Mouse (Mus musculus): ENCODE measurements around the gene Kcnn1. TPM values are rescaled to one million over a fixed set of nuclear protein-coding genes. Genes with fewer than 3 reads are reported as not detected.
A peak's percentile ranks its signal among the peaks of the same experiment; 100 is the strongest.

Kcnn1 gene
- polyA plus RNA-seq, 1 experiment from 2014 or later, result 0.72 TPM

GRCm38 (mm10) chr8:70846371-70847154, 16.5 kb downstream of the Kcnn1 start:
- no peak overlapping the region for H3K4me3 ChIP-seq (ENCODE audit: low read depth, low read length)
- no peak overlapping the region for H3K27ac ChIP-seq (replicated peaks)
- TF ChIP-seq EP300 (optimal IDR thresholded peaks at IDR 0.05), result no peak
- TF ChIP-seq CTCF (IDR thresholded peaks at IDR 0.05; ENCODE audit: low read depth), result peak; percentile 56
- no peak overlapping the region for H3K9ac ChIP-seq (ENCODE audit: low read length)
- no peaks in the 10 kb centered on the region for H3K36me3 ChIP-seq (ENCODE audit: control insufficient read depth, insufficient read depth, low read length)
- no peak for ATAC-seq (ENCODE audit: low FRiP score, low TSS enrichment)
- no peaks in the 10 kb centered on the region for H3K4me1 ChIP-seq (replicated peaks; ENCODE audit: control insufficient read depth, insufficient read depth)
- WGBS, result 51% methylated on average over 15 of the region's 15 CpGs
- H3K4me2 ChIP-seq (replicated peaks; ENCODE audit: low read depth), result no peak overlapping the region
- H3K9me3 ChIP-seq (ENCODE audit: control insufficient read depth, low read length), result no peaks in the 10 kb centered on the region
- DNase-seq (ENCODE audit: low spot score), result peak; percentile 59
- no peaks in the 10 kb centered on the region for H3K27me3 ChIP-seq (ENCODE audit: control insufficient read depth, insufficient read depth, low read length)

- Histone ChIP-seq H3K9me3 (ENCODE audit: control insufficient read depth, low read length) (no peaks in the 10 kb centered on the region), H3K27ac (replicated peaks) (no peak overlapping the region), H3K4me2 (replicated peaks; ENCODE audit: low read depth) (no peak overlapping the region), H3K4me3 (ENCODE audit: low read depth, low read length) (no peak overlapping the region), H3K36me3 (ENCODE audit: control insufficient read depth, insufficient read depth, low read length) (no peaks in the 10 kb centered on the region), H3K9ac (ENCODE audit: low read length) (no peak overlapping the region), H3K27me3 (ENCODE audit: control insufficient read depth, insufficient read depth, low read length) (no peaks in the 10 kb centered on the region), H3K4me1 (replicated peaks; ENCODE audit: control insufficient read depth, insufficient read depth) (no peaks in the 10 kb centered on the region)
- TF ChIP-seq CTCF (IDR thresholded peaks at IDR 0.05; ENCODE audit: low read depth) (no peak), EP300 (optimal IDR thresholded peaks at IDR 0.05) (no peak)
- no peak for DNase-seq (ENCODE audit: low spot score)
- WGBS, result 50% methylated on average over 5 of the region's 5 CpGs
- ATAC-seq (ENCODE audit: low FRiP score, low TSS enrichment), result no peak
These were observed 17.9 kb downstream of the Kcnn1 start for GRCm38 (mm10) chr8:70845108-70845507.

- DNase-seq (ENCODE audit: low spot score), result peak; percentile 91
- H3K36me3 ChIP-seq (ENCODE audit: control insufficient read depth, insufficient read depth, low read length), result no peaks in the 10 kb centered on the region
- no peak overlapping the region for H3K27ac ChIP-seq (replicated peaks)
- 1% methylated on average over 6 of the region's 6 CpGs for WGBS
- H3K4me3 ChIP-seq (ENCODE audit: low read depth, low read length), result no peak overlapping the region
- H3K27me3 ChIP-seq (ENCODE audit: control insufficient read depth, insufficient read depth, low read length), result no peaks in the 10 kb centered on the region
- no peak overlapping the region for H3K9ac ChIP-seq (ENCODE audit: low read length)
- no peaks in the 10 kb centered on the region for H3K9me3 ChIP-seq (ENCODE audit: control insufficient read depth, low read length)
- H3K4me1 ChIP-seq (replicated peaks; ENCODE audit: control insufficient read depth, insufficient read depth), result no peaks in the 10 kb centered on the region
- no peak for ATAC-seq (ENCODE audit: low FRiP score, low TSS enrichment)
- H3K4me2 ChIP-seq (replicated peaks; ENCODE audit: low read depth), result no peak overlapping the region
- TF ChIP-seq CTCF (IDR thresholded peaks at IDR 0.05; ENCODE audit: low read depth) (peak; percentile 98), EP300 (optimal IDR thresholded peaks at IDR 0.05) (no peak)
These were observed 18.5 kb downstream of the Kcnn1 start for GRCm38 (mm10) chr8:70844523-70844922.

- no peaks in the 10 kb centered on the region for H3K4me1 ChIP-seq (replicated peaks; ENCODE audit: control insufficient read depth, insufficient read depth)
- no peaks in the 10 kb centered on the region for H3K9me3 ChIP-seq (ENCODE audit: control insufficient read depth, low read length)
- 87% methylated on average over 8 of the region's 8 CpGs for WGBS
- DNase-seq (ENCODE audit: low spot score) (no peak), ATAC-seq (ENCODE audit: low FRiP score, low TSS enrichment) (no peak)
- H3K9ac ChIP-seq (ENCODE audit: low read length), result no peak overlapping the region
- TF ChIP-seq EP300 (optimal IDR thresholded peaks at IDR 0.05), result no peak
- no peak for TF ChIP-seq CTCF (IDR thresholded peaks at IDR 0.05; ENCODE audit: low read depth)
- no peak overlapping the region for H3K4me2 ChIP-seq (replicated peaks; ENCODE audit: low read depth)
- no peaks in the 10 kb centered on the region for H3K36me3 ChIP-seq (ENCODE audit: control insufficient read depth, insufficient read depth, low read length)
- no peaks in the 10 kb centered on the region for H3K27me3 ChIP-seq (ENCODE audit: control insufficient read depth, insufficient read depth, low read length)
- no peak overlapping the region for H3K27ac ChIP-seq (replicated peaks)
- no peak overlapping the region for H3K4me3 ChIP-seq (ENCODE audit: low read depth, low read length)
These were observed 19.1 kb downstream of the Kcnn1 start for GRCm38 (mm10) chr8:70843941-70844340.

- Histone ChIP-seq H3K4me2 (replicated peaks; ENCODE audit: low read depth) (no peak overlapping the region), H3K4me1 (replicated peaks; ENCODE audit: control insufficient read depth, insufficient read depth) (0 out of 2 replicates have a peak, but pooled peaks cover 3% of the 10 kb centered on the region), H3K27me3 (ENCODE audit: control insufficient read depth, insufficient read depth, low read length) (no peaks in the 10 kb centered on the region), H3K27ac (replicated peaks) (no peak overlapping the region), H3K4me3 (ENCODE audit: low read depth, low read length) (no peak overlapping the region), H3K9ac (ENCODE audit: low read length) (no peak overlapping the region), H3K36me3 (ENCODE audit: control insufficient read depth, insufficient read depth, low read length) (no peaks in the 10 kb centered on the region), H3K9me3 (ENCODE audit: control insufficient read depth, low read length) (no peaks in the 10 kb centered on the region)
- no peak for DNase-seq (ENCODE audit: low spot score)
- no peak for TF ChIP-seq CTCF (IDR thresholded peaks at IDR 0.05; ENCODE audit: low read depth)
- no peak for TF ChIP-seq EP300 (optimal IDR thresholded peaks at IDR 0.05)
- 89% methylated on average over 5 of the region's 5 CpGs for WGBS
- ATAC-seq (ENCODE audit: low FRiP score, low TSS enrichment), result no peak
These were observed 19.8 kb downstream of the Kcnn1 start for GRCm38 (mm10) chr8:70843214-70843773.

GRCm38 (mm10) chr8:70842484-70842883, 20.6 kb downstream of the Kcnn1 start:
- no peak for TF ChIP-seq CTCF (IDR thresholded peaks at IDR 0.05; ENCODE audit: low read depth)
- no peak for TF ChIP-seq EP300 (optimal IDR thresholded peaks at IDR 0.05)
- ATAC-seq (ENCODE audit: low FRiP score, low TSS enrichment) (no peak), DNase-seq (ENCODE audit: low spot score) (no peak)
- H3K4me2 ChIP-seq (replicated peaks; ENCODE audit: low read depth), result no peak overlapping the region
- no peaks in the 10 kb centered on the region for H3K27me3 ChIP-seq (ENCODE audit: control insufficient read depth, insufficient read depth, low read length)
- no peak overlapping the region for H3K27ac ChIP-seq (replicated peaks)
- no peak overlapping the region for H3K4me3 ChIP-seq (ENCODE audit: low read depth, low read length)
- 70% methylated on average over 25 of the region's 25 CpGs for WGBS
- no peak overlapping the region for H3K9ac ChIP-seq (ENCODE audit: low read length)
- no peaks in the 10 kb centered on the region for H3K36me3 ChIP-seq (ENCODE audit: control insufficient read depth, insufficient read depth, low read length)
- 0 out of 2 replicates have a peak, but pooled peaks cover 3% of the 10 kb centered on the region for H3K4me1 ChIP-seq (replicated peaks; ENCODE audit: control insufficient read depth, insufficient read depth)
- H3K9me3 ChIP-seq (ENCODE audit: control insufficient read depth, low read length), result no peaks in the 10 kb centered on the region

Data from stomach, postnatal 0 days (tissue).